Mouse (Mus musculus): ENCODE measurements at regions not wholly inside any gene's neighbourhood (a gene's known extent, or its start where the extent isn't known, plus 50 kb on each side); places are given as distances from the start of the nearest gene placed in this dataset.

DNA sequence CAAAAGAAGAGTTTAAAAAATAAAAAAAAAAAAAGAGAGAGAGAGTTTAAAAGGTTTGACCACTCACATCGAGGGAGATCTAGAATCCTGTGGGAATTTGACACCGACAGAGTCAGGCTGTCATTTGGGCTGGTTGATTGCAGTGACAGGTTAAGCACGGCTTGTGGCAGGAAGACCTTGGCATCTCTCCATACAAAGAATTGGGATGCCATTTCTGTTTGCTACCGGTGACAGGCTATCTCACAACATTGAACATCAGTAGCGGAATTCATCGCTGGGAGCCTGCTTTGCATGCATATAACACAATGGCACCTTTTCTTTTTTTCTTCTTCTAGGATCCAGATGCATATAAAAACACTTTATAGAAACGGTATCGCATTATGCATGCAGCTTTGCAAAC lies 53.7 kb upstream of the Gm26657 start:
- H3K9ac ChIP-seq (ENCODE audit: low read depth, low read length) = no peak overlapping the region
- 0 out of 2 replicates have a peak overlapping the region, but pooled peaks have one; percentile 15 for H3K27ac ChIP-seq (ENCODE audit: low read length)
- peaks cover 12% of the 10 kb centered on the region; the same call in 1 of the 2 replicates for H3K4me1 ChIP-seq (ENCODE audit: control insufficient read depth, insufficient read depth, low read length)
- 42% methylated on average over 8 of the region's 8 CpGs for WGBS
- H3K4me3 ChIP-seq (ENCODE audit: low read depth, low read length) = no peak overlapping the region
- no peaks in the 10 kb centered on the region for H3K36me3 ChIP-seq (ENCODE audit: control insufficient read depth, insufficient read depth, low read length)
- no peaks in the 10 kb centered on the region for H3K27me3 ChIP-seq (ENCODE audit: control insufficient read depth, insufficient read depth, low read depth, low read length)
- H3K4me2 ChIP-seq (ENCODE audit: low read length) = no peak overlapping the region
- ATAC-seq = 0 out of 2 replicates have a peak, but pooled peaks have one; percentile 21
- H3K9me3 ChIP-seq (replicated peaks; ENCODE audit: control insufficient read depth, low read length, poor library complexity, severe bottlenecking) = no peaks in the 10 kb centered on the region

DNA sequence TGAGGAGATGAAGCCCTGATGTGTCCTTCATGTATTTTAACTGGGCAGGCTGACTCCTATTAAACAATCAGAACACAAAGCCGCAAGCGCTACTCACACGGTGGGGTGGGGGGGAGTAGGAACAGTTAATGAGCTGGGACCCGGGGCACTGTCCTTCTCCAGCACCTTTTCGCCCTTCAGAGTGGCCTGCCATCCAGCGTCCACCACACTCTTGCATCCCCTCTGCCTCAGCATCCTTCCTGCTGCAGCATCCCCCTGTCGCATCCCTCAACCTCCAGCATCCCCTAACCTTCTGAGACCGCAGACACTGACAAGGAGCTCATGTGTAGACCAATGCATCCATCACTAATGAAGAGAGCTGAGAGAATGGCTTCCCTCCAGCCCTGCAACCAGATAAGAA lies 54.2 kb upstream of the Gm26657 start:
- H3K4me2 ChIP-seq (ENCODE audit: low read length) = peak overlapping the region; percentile 36
- peak; percentile 69 for ATAC-seq
- no peaks in the 10 kb centered on the region for H3K27me3 ChIP-seq (ENCODE audit: control insufficient read depth, insufficient read depth, low read depth, low read length)
- 44% methylated on average over 8 of the region's 8 CpGs for WGBS
- H3K36me3 ChIP-seq (ENCODE audit: control insufficient read depth, insufficient read depth, low read length) = no peaks in the 10 kb centered on the region
- H3K27ac ChIP-seq (ENCODE audit: low read length) = 0 out of 2 replicates have a peak overlapping the region, but pooled peaks have one; percentile 13
- no peaks in the 10 kb centered on the region for H3K9me3 ChIP-seq (replicated peaks; ENCODE audit: control insufficient read depth, low read length, poor library complexity, severe bottlenecking)
- H3K4me3 ChIP-seq (ENCODE audit: low read depth, low read length) = no peak overlapping the region
- no peak overlapping the region for H3K9ac ChIP-seq (ENCODE audit: low read depth, low read length)
- H3K4me1 ChIP-seq (ENCODE audit: control insufficient read depth, insufficient read depth, low read length) = peaks cover 12% of the 10 kb centered on the region; the same call in 1 of the 2 replicates

- H3K4me3 ChIP-seq (ENCODE audit: low read depth, low read length) = no peak overlapping the region
- WGBS = 6% methylated on average over 9 of the region's 9 CpGs
- peak overlapping the region; percentile 36 for H3K4me2 ChIP-seq (ENCODE audit: low read length)
- peak; percentile 84 for ATAC-seq
- H3K27me3 ChIP-seq (ENCODE audit: control insufficient read depth, insufficient read depth, low read depth, low read length) = no peaks in the 10 kb centered on the region
- no peak overlapping the region for H3K9ac ChIP-seq (ENCODE audit: low read depth, low read length)
- peaks cover 12% of the 10 kb centered on the region; the same call in 1 of the 2 replicates for H3K4me1 ChIP-seq (ENCODE audit: control insufficient read depth, insufficient read depth, low read length)
- H3K36me3 ChIP-seq (ENCODE audit: control insufficient read depth, insufficient read depth, low read length) = no peaks in the 10 kb centered on the region
- H3K27ac ChIP-seq (ENCODE audit: low read length) = no peak overlapping the region
- H3K9me3 ChIP-seq (replicated peaks; ENCODE audit: control insufficient read depth, low read length, poor library complexity, severe bottlenecking) = no peaks in the 10 kb centered on the region
Observed at GRCm38 (mm10) chr4:56685123-56685522, 54.7 kb upstream of the Gm26657 start.

DNA sequence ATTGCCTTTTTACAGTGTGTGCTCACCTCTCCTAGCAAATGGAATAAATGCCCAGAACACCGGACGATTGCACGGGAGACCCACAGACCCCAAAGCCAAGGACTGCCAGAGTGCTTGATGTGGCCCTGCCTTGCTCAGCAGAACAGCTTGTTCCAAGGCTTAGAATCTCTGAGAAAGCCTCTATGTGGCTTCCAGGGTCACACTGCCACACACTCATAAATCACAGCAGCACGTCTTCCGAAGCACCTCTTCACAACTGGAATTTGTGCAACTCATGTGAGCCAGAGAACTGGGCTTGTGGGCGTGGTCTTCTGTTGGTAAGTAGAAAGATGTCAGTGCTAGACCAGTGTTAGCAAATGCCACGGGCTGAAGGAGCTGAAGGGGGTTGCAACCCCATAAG lies 55.8 kb upstream of the Gm26657 start:
- Histone ChIP-seq H3K27ac (ENCODE audit: low read length) (no peak overlapping the region), H3K27me3 (ENCODE audit: control insufficient read depth, insufficient read depth, low read depth, low read length) (no peaks in the 10 kb centered on the region), H3K36me3 (ENCODE audit: control insufficient read depth, insufficient read depth, low read length) (no peaks in the 10 kb centered on the region), H3K4me1 (ENCODE audit: control insufficient read depth, insufficient read depth, low read length) (peaks cover 12% of the 10 kb centered on the region; the same call in 1 of the 2 replicates), H3K9ac (ENCODE audit: low read depth, low read length) (no peak overlapping the region), H3K4me3 (ENCODE audit: low read depth, low read length) (no peak overlapping the region), H3K9me3 (replicated peaks; ENCODE audit: control insufficient read depth, low read length, poor library complexity, severe bottlenecking) (no peaks in the 10 kb centered on the region), H3K4me2 (ENCODE audit: low read length) (no peak overlapping the region)
- 87% methylated on average over 7 of the region's 7 CpGs for WGBS
- ATAC-seq = no peak

DNA sequence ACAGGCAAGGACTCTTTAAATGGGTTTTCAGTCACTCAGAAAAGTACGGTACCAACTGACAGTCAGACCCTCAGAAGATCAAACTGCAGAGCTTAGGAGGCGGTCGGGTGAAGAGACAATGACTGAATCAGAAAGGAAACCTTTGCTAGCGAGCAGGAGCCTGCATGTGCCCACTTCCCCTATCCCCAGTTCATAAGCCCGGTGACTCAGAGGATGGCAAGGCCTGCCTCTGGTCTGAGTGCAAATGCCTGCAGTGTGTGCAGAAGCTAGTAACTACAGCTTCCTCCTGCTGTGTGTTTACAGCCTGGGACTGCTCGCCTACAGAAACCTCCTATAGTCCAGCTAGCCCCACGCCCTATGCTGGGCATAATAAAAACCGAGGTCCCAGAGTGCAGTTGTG lies 58.7 kb upstream of the Gm26657 start:
- no peak overlapping the region for H3K27ac ChIP-seq (ENCODE audit: low read length)
- H3K36me3 ChIP-seq (ENCODE audit: control insufficient read depth, insufficient read depth, low read length) = no peaks in the 10 kb centered on the region
- no peak overlapping the region for H3K4me2 ChIP-seq (ENCODE audit: low read length)
- no peak overlapping the region for H3K9ac ChIP-seq (ENCODE audit: low read depth, low read length)
- no peak overlapping the region for H3K4me3 ChIP-seq (ENCODE audit: low read depth, low read length)
- 72% methylated on average over 8 of the region's 8 CpGs for WGBS
- no peaks in the 10 kb centered on the region for H3K9me3 ChIP-seq (replicated peaks; ENCODE audit: control insufficient read depth, low read length, poor library complexity, severe bottlenecking)
- H3K4me1 ChIP-seq (ENCODE audit: control insufficient read depth, insufficient read depth, low read length) = peaks cover 10% of the 10 kb centered on the region; the same call in 1 of the 2 replicates
- ATAC-seq = no peak
- H3K27me3 ChIP-seq (ENCODE audit: control insufficient read depth, insufficient read depth, low read depth, low read length) = no peaks in the 10 kb centered on the region

- H3K36me3 ChIP-seq (ENCODE audit: control insufficient read depth, insufficient read depth, low read length) = no peaks in the 10 kb centered on the region
- no peak overlapping the region for H3K4me3 ChIP-seq (ENCODE audit: low read depth, low read length)
- 85% methylated on average over 4 of the region's 4 CpGs for WGBS
- no peak for ATAC-seq
- H3K9me3 ChIP-seq (replicated peaks; ENCODE audit: control insufficient read depth, low read length, poor library complexity, severe bottlenecking) = no peaks in the 10 kb centered on the region
- no peak overlapping the region for H3K4me2 ChIP-seq (ENCODE audit: low read length)
- H3K27me3 ChIP-seq (ENCODE audit: control insufficient read depth, insufficient read depth, low read depth, low read length) = no peaks in the 10 kb centered on the region
- no peak overlapping the region for H3K27ac ChIP-seq (ENCODE audit: low read length)
- H3K4me1 ChIP-seq (ENCODE audit: control insufficient read depth, insufficient read depth, low read length) = no peaks in the 10 kb centered on the region
- no peak overlapping the region for H3K9ac ChIP-seq (ENCODE audit: low read depth, low read length)
Observed at GRCm38 (mm10) chr4:56673868-56674267, 66.0 kb upstream of the Gm26657 start.

DNA sequence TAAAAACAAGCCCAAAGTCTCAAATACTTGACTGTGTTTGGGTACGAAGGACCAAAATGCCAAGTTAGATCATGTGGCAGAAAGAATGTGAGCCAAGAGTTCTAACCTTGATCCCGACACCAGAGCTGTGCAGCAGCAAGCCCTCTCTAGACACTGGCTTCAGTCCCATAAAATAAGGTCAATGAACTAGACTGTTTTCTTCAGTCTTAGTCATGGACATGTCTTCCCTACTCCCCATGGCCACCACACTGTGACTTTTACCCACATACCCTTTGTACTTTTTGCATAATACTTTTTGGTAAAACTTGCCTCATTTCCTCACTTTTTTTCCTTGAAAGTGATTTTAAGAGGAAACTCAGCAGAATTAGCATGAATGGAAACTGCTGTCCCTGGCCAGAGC lies 74.9 kb upstream of the Gm26657 start:
- Histone ChIP-seq H3K9me3 (replicated peaks; ENCODE audit: control insufficient read depth, low read length, poor library complexity, severe bottlenecking) (no peaks in the 10 kb centered on the region), H3K4me1 (ENCODE audit: control insufficient read depth, insufficient read depth, low read length) (no peaks in the 10 kb centered on the region), H3K4me2 (ENCODE audit: low read length) (no peak overlapping the region), H3K27ac (ENCODE audit: low read length) (no peak overlapping the region), H3K27me3 (ENCODE audit: control insufficient read depth, insufficient read depth, low read depth, low read length) (no peaks in the 10 kb centered on the region), H3K9ac (ENCODE audit: low read depth, low read length) (no peak overlapping the region), H3K36me3 (ENCODE audit: control insufficient read depth, insufficient read depth, low read length) (no peaks in the 10 kb centered on the region), H3K4me3 (ENCODE audit: low read depth, low read length) (no peak overlapping the region)
- 84% methylated on average over 2 of the region's 2 CpGs for WGBS
- ATAC-seq = no peak

GRCm38 (mm10) chr4:56661816-56662215 lies 78.1 kb upstream of the Gm26657 start:
- no peak for ATAC-seq
- 81% methylated on average over 5 of the region's 5 CpGs for WGBS
- Histone ChIP-seq H3K4me2 (ENCODE audit: low read length) (no peak overlapping the region), H3K36me3 (ENCODE audit: control insufficient read depth, insufficient read depth, low read length) (no peaks in the 10 kb centered on the region), H3K27ac (ENCODE audit: low read length) (no peak overlapping the region), H3K4me1 (ENCODE audit: control insufficient read depth, insufficient read depth, low read length) (no peaks in the 10 kb centered on the region), H3K4me3 (ENCODE audit: low read depth, low read length) (no peak overlapping the region), H3K27me3 (ENCODE audit: control insufficient read depth, insufficient read depth, low read depth, low read length) (no peaks in the 10 kb centered on the region), H3K9me3 (replicated peaks; ENCODE audit: control insufficient read depth, low read length, poor library complexity, severe bottlenecking) (no peaks in the 10 kb centered on the region), H3K9ac (ENCODE audit: low read depth, low read length) (no peak overlapping the region)

DNA sequence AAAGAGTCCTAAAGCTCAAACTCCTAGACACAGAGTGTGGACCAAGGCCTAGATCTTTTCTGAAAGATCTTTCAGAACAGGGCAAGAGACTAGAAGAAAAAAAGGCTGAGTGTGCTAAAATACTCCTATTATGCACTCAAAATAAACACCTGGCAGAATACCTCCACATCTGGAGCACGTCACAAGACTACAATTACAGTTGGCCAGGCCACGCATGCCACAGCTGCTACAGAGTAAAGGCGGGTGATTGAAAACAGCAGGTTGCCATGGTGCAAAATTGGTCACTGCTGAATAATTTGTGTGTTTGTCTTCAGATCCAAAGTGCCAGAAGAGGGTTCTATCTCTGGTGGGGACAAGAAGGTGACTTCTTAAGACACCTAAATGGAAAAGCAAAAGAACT lies 82.8 kb upstream of the Gm26657 start:
- H3K27ac ChIP-seq (ENCODE audit: low read length) = no peak overlapping the region
- H3K36me3 ChIP-seq (ENCODE audit: control insufficient read depth, insufficient read depth, low read length) = no peaks in the 10 kb centered on the region
- H3K4me2 ChIP-seq (ENCODE audit: low read length) = no peak overlapping the region
- no peak overlapping the region for H3K9ac ChIP-seq (ENCODE audit: low read depth, low read length)
- ATAC-seq = no peak
- H3K9me3 ChIP-seq (replicated peaks; ENCODE audit: control insufficient read depth, low read length, poor library complexity, severe bottlenecking) = no peaks in the 10 kb centered on the region
- no peaks in the 10 kb centered on the region for H3K4me1 ChIP-seq (ENCODE audit: control insufficient read depth, insufficient read depth, low read length)
- no peaks in the 10 kb centered on the region for H3K27me3 ChIP-seq (ENCODE audit: control insufficient read depth, insufficient read depth, low read depth, low read length)
- no peak overlapping the region for H3K4me3 ChIP-seq (ENCODE audit: low read depth, low read length)
- WGBS = 88% methylated on average over 3 of the region's 3 CpGs

All from midbrain, embryonic 16.5 days (tissue).